Mouse (Mus musculus): ENCODE measurements around the gene Ano2.

- no peak for TF ChIP-seq POLR2AphosphoS2 (IDR thresholded peaks at IDR 0.05; ENCODE audit: insufficient read length, low read depth)
- TF ChIP-seq MYOD1 (IDR thresholded peaks at IDR 0.05; ENCODE audit: control insufficient read depth in 1 of 3, insufficient read length in 2 of 3, low read depth in 2 of 3) = no peak
- TF ChIP-seq CEBPB (IDR thresholded peaks at IDR 0.05; ENCODE audit: insufficient read depth, poor library complexity, severe bottlenecking) = no peak
- no peak for TF ChIP-seq TCF12 (IDR thresholded peaks at IDR 0.05; ENCODE audit: insufficient read depth, poor library complexity, severe bottlenecking)
- TF ChIP-seq TCF3 (IDR thresholded peaks at IDR 0.05; ENCODE audit: insufficient read length, low read depth) = no peak
- TF ChIP-seq SRF (IDR thresholded peaks at IDR 0.05; ENCODE audit: control insufficient read depth, insufficient read length, low read depth) = no peak
- TF ChIP-seq POLR2A (IDR thresholded peaks at IDR 0.05; ENCODE audit: insufficient read length, low read depth) = no peak
Observed at GRCm38 (mm10) chr6:125680613-125681012, 9.6 kb upstream of the Ano2 start.

All from myocyte (in vitro differentiated cells).